Mouse (Mus musculus) hindbrain, embryonic 11.5 days (tissue): Measurements from ENCODE around the gene Olfr1115. TPM values are rescaled to one million over a fixed set of nuclear protein-coding genes. Genes with fewer than 3 reads are reported as not detected.
"Not testable (repeated sequence)": the region's sequence is repeated elsewhere in the genome, so short reads cannot be mapped to it uniquely, and the experiment has no call there.

ENCODE experiments used
- ATAC-seq: fragments of 200-750 bp; cut with Nextera tagmentation; 2 replicates; pipeline ENCODE4 v1.8.0; 2017; ENCODE audit warnings: mild to moderate bottlenecking, moderate TSS enrichment, moderate library complexity; ENCODE audit not compliant: low FRiP score
- DNase-seq: peaks from one replicate; pipeline ENCODE4 v3.0.0-alpha.2; 2015; ENCODE audit warnings: low spot score
- H3K27ac ChIP-seq: fragments of 300-500 bp; sonication (generic); 2 replicates; pipeline ENCODE4 v1.5.1; 2014; ENCODE audit warnings: mild to moderate bottlenecking, low read depth, low read length
- H3K27me3 ChIP-seq: fragments of 300-500 bp; sonication (generic); 2 replicates; pipeline ENCODE4 v1.6.1; 2014; ENCODE audit warnings: mild to moderate bottlenecking, low read length, moderate library complexity, mixed read lengths; ENCODE audit not compliant: control insufficient read depth, insufficient read depth
- H3K36me3 ChIP-seq: fragments of 300-500 bp; sonication (generic); 2 replicates; pipeline ENCODE4 v1.6.1; 2014; ENCODE audit warnings: mild to moderate bottlenecking, low read length, moderate library complexity, mixed read lengths; ENCODE audit not compliant: control insufficient read depth, insufficient read depth
- H3K4me1 ChIP-seq: fragments of 300-500 bp; sonication (generic); replicated peaks from 2 replicates; pipeline ENCODE4 v1.6.1; 2014; ENCODE audit warnings: low read length, mixed read lengths; ENCODE audit not compliant: control insufficient read depth, insufficient read depth
- H3K4me2 ChIP-seq: fragments of 300-500 bp; sonication (generic); replicated peaks from 2 replicates; pipeline ENCODE4 v1.6.1; 2014; ENCODE audit warnings: mild to moderate bottlenecking, low read depth, low read length
- H3K4me3 ChIP-seq: fragments of 300-500 bp; sonication (generic); 2 replicates; pipeline ENCODE4 v1.5.1; 2014; ENCODE audit warnings: low read depth, low read length
- H3K9ac ChIP-seq: fragments of 300-500 bp; sonication (generic); 2 replicates; pipeline ENCODE4 v1.6.1; 2014; ENCODE audit warnings: low read depth, low read length
- H3K9me3 ChIP-seq: fragments of 300-500 bp; sonication (generic); 2 replicates; pipeline ENCODE4 v1.6.1; 2016; ENCODE audit warnings: low read length; ENCODE audit not compliant: control insufficient read depth
- WGBS: fragments of 180-500 bp; shearing (Covaris S2); extraction: QIAGEN DNeasy Blood & Tissue Kit; methylation state at CpG from one replicate; pipeline ENCODE4 v1.1.7; 2014; 5-methylcytosine and 5-hydroxymethylcytosine counted together
- polyA plus RNA-seq: library from polyadenylated mRNA; unstranded; fragments of >200 nt; fragmentation: Nextera tagmentation; extraction: Ambion mirVana; gene quantifications from 2 replicates; pipeline ENCODE4 v1.2.1, GENCODE M21; 2014

Olfr1115 gene
- not detected in 2 replicates for polyA plus RNA-seq

DNA sequence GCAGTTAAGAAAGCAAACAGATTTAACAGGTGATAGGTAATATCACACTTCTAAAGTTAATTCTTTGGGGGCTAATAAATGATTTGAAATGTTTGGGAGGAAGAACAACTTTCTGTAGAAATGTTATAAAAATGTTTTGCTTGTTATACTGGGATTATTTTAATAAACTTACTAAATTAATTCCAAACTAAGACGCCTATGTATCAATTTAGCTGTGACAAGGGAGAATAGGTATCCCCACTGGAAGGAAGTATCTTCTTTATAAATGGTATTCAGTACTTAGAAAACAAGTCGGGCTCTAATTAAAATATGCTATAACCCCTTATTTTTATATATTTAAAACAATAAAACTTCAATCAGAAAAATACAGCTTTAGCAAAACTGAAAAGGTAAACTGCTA is at the start of gene Olfr1115:
Gene Olfr1115 (plus strand): TSS at position 301 of the 400 bp plus-strand sequence.
- no peak for ATAC-seq
- Histone ChIP-seq H3K27ac (no peak within 1 kb of the TSS), H3K4me3 (no peak within 1 kb of the TSS), H3K4me2 (no peak within 1 kb of the TSS), H3K4me1 (no peaks in the 10 kb centered on the region), H3K9ac (no peak within 1 kb of the TSS), H3K9me3 (no peaks in the 10 kb centered on the region), H3K27me3 (no peaks in the 10 kb centered on the region), H3K36me3 (no peaks in the 10 kb centered on the region)
- DNase-seq = no peak
- WGBS = 86% methylated on average over 2 of the region's 2 CpGs

DNA sequence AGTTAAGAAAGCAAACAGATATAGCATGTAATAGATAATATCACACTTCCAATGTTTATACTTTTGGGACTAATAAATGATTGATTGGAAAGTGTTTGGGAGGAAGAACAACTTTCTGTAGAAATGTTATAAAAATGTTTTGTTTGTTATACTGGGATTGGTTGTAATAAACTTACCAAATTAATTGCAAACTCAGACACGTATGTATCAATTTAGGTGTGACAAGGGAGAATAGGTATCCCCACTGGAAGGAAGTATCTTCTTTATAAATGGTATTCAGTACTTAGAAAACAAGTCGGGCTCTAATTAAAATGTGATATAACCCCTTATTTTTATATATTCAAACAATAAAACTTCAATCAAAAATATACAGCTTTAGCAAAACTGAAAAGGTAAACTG is 39.1 kb upstream of the Olfr1115 start, which contains the start of gene Olfr1113:
Gene Olfr1113 (plus strand): TSS at position 301 of the 400 bp plus-strand sequence.
- Histone ChIP-seq H3K27ac (no peak within 1 kb of the TSS), H3K4me1 (no peaks in the 10 kb centered on the region), H3K4me3 (no peak within 1 kb of the TSS), H3K9me3 (no peaks in the 10 kb centered on the region), H3K36me3 (no peaks in the 10 kb centered on the region), H3K27me3 (no peaks in the 10 kb centered on the region), H3K9ac (no peak within 1 kb of the TSS), H3K4me2 (no peak within 1 kb of the TSS)
- DNase-seq (no peak), ATAC-seq (no peak)
- WGBS = 86% methylated on average over 2 of the region's 2 CpGs

DNA sequence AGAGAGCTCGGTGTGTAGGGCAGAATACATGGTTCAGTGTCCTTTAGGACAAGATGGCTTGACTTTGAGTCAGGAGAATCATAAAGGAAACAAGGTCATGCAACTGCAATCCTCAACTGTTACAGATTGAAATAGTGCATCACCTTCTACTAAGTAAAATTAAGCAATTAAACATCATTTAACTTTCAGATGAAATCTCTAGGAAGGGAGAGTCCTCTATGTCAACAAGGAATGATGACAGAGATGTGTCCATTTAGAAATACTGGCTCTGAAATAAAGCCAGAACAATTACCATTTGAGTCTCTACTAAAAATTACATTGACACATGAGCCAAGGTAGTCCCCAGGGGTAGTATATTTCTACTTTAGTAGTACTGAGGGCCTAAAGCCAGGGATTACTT is 19.4 kb downstream of the Olfr1115 start, which contains the start of gene Olfr1116:
Gene Olfr1116 (plus strand): TSS at position 301 of the 400 bp plus-strand sequence.
- ATAC-seq (no peak), DNase-seq (no peak)

DNA sequence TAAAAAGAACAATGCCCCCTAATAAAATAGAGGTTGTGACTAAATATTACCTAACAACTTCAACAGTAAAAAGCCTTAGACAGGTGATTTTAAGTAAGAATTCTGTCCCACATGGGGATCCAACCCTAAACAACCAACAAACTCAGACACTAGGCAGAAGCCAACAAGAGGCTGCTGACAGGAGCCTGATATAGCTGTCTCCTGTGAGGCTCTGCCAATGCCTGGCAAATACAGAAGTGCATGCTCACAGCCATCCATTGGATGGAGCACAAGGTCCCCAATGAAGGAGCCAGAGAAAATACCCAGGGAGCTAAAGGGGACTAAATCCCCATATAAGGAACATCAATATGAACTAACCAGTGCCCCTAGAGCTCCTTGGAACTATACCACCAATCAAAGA is 46.2 kb downstream of the Olfr1115 start:
- not testable (repeated sequence) for H3K4me2 ChIP-seq, H3K27me3 ChIP-seq, DNase-seq, H3K9ac ChIP-seq, H3K4me3 ChIP-seq, H3K4me1 ChIP-seq, H3K27ac ChIP-seq, H3K36me3 ChIP-seq, H3K9me3 ChIP-seq, ATAC-seq

More for the DNA sequence above, 19.4 kb downstream of the Olfr1115 start, which contains the start of gene Olfr1116:
- Histone ChIP-seq H3K4me1 (no peaks in the 10 kb centered on the region), H3K36me3 (no peaks in the 10 kb centered on the region), H3K27me3 (no peaks in the 10 kb centered on the region), H3K4me3 (no peak within 1 kb of the TSS), H3K9me3 (no peaks in the 10 kb centered on the region), H3K4me2 (no peak within 1 kb of the TSS), H3K27ac (no peak within 1 kb of the TSS), H3K9ac (no peak within 1 kb of the TSS)
- WGBS = 95% methylated on average over 1 of the region's 1 CpGs

Other genes with a start within 250 kb of the Olfr1115 start
- gene Olfr1102, start 249.6 kb upstream of the Olfr1115 start, polyA plus RNA-seq = not detected in 2 replicates
- not detected in 2 replicates for gene Olfr1104, start 220.9 kb upstream of the Olfr1115 start, polyA plus RNA-seq
- gene Olfr1105, start 211.5 kb upstream of the Olfr1115 start, polyA plus RNA-seq = not detected in 2 replicates
- gene Olfr1106, start 195.7 kb upstream of the Olfr1115 start, polyA plus RNA-seq = not detected in 2 replicates
- gene Olfr1107, start 172.2 kb upstream of the Olfr1115 start, polyA plus RNA-seq = not detected in 2 replicates
- gene Olfr1109, start 152.0 kb upstream of the Olfr1115 start, polyA plus RNA-seq = not detected in 2 replicates
- not detected in 2 replicates for gene Olfr259, start 133.4 kb upstream of the Olfr1115 start, polyA plus RNA-seq
- gene Olfr1110, start 107.7 kb upstream of the Olfr1115 start, polyA plus RNA-seq = not detected in 2 replicates
- not detected in 2 replicates for gene Olfr1111, start 95.4 kb upstream of the Olfr1115 start, polyA plus RNA-seq
- gene Olfr1112, start 60.2 kb upstream of the Olfr1115 start, polyA plus RNA-seq = not detected in 2 replicates
- not detected in 2 replicates for gene Olfr1113, start 39.0 kb upstream of the Olfr1115 start, polyA plus RNA-seq
- not detected in 2 replicates for gene Olfr1116, start 19.5 kb downstream of the Olfr1115 start, polyA plus RNA-seq
- gene Olfr1118, start 59.6 kb downstream of the Olfr1115 start, polyA plus RNA-seq = not detected in 2 replicates
- not detected in 2 replicates for gene Olfr1120, start 106.8 kb downstream of the Olfr1115 start, polyA plus RNA-seq
- not detected in 2 replicates for gene Olfr1121, start 121.9 kb downstream of the Olfr1115 start, polyA plus RNA-seq
- not detected in 2 replicates for gene Olfr1122, start 137.8 kb downstream of the Olfr1115 start, polyA plus RNA-seq
- not detected in 2 replicates for gene Olfr1123, start 168.6 kb downstream of the Olfr1115 start, polyA plus RNA-seq
- 0.06 and 0.09 TPM in 2 replicates for gene Olfr1124, start 182.3 kb downstream of the Olfr1115 start, polyA plus RNA-seq
- gene Olfr1126, start 205.9 kb downstream of the Olfr1115 start, polyA plus RNA-seq = not detected in 2 replicates
- gene Pramel7, start 249.1 kb downstream of the Olfr1115 start, polyA plus RNA-seq = not detected in 2 replicates